Mouse (Mus musculus) lung, adult 2 months (tissue): Measurements from ENCODE around the gene Dtx2. TPM values are rescaled to one million over a fixed set of nuclear protein-coding genes. Genes with fewer than 3 reads are reported as not detected.

Experiments used
- DNase-seq: peaks from one replicate; pipeline ENCODE4 v3.0.0; 2022
- H3K4me1 ChIP-seq: fragments of 200-500 bp; 2 replicates; pipeline ENCODE4 v1.6.1; 2011; ENCODE audit warnings: low read length; ENCODE audit not compliant: control insufficient read depth, insufficient read depth
- H3K4me3 ChIP-seq: fragments of 200-500 bp; replicated peaks from 2 replicates; pipeline ENCODE3; 2011; ENCODE audit warnings: low read depth, mild to moderate bottlenecking, control low read depth, low read length; ENCODE audit errors: extremely low read depth
- CTCF ChIP-seq: fragments of 200-500 bp; IDR thresholded peaks from 2 replicates; pipeline ENCODE4 v1.5.1; 2011; ENCODE audit warnings: mild to moderate bottlenecking, low read length, control low read depth; ENCODE audit not compliant: insufficient read depth
- POLR2A ChIP-seq: fragments of 200-500 bp; IDR thresholded peaks from 2 replicates; pipeline ENCODE4 v1.6.1; 2011; ENCODE audit warnings: low read depth, mild to moderate bottlenecking, control low read depth, low read length, borderline replicate concordance; ENCODE audit errors: extremely low read depth
- WGBS: fragments of 180-500 bp; shearing (Covaris S2); methylation state at CpG from one replicate; pipeline ENCODE4 v1.1.7; 2018; 5-methylcytosine and 5-hydroxymethylcytosine counted together
- polyA plus RNA-seq: library from polyadenylated mRNA; depleted of rRNA; stranded (reverse); fragments of >200 nt; gene quantifications from 2 replicates; pipeline ENCODE4 v1.2.3, GENCODE M21; 2012; rRNA removed

Dtx2 gene
- polyA plus RNA-seq, 1 experiment, result 23.9 TPM

DNA sequence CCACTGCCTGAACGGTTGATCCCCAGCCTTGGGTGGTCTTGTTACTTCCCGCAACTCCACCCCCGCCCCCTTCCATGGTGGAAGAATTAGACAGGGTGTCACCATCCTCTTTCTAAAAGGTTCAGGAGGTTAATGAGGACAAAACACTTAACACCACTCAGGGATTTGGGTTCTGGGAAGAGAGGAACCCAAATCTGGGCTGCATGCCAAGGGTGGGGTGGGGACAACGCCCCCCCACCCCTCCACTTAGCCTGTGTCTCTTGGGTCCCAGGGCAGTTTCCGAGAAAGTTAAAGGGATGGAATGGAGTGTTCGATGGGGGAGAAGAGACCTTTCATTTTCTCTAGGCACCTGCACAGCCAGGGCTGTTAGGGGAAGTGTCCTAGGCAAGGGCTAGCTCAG lies 78.5 kb downstream of the Dtx2 start:
- WGBS, result 38% methylated on average over 6 of the region's 6 CpGs
- Histone ChIP-seq H3K4me3 (no peak overlapping the region), H3K4me1 (no peaks in the 10 kb centered on the region)
- no peak for TF ChIP-seq CTCF
- no peak for TF ChIP-seq POLR2A
- DNase-seq, result no peak

DNA sequence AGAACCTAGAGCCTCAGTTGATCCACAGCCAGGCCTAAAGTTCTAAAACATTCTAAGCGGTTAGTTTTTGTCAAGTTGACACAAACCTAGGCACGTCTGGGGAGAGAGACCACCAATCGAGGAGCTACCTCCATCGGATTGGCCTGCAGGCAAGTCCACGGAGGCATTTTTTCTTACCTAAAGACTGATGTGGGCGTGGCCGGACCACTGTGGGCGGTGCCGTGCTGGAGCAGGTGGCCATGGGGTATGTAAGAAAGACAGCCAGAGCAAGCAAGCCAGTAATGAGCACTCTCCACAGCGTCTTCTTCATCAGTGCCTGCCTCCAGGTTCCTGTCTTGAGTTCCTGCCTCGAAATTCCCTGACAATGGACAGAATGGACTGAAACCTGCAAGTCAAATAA lies 78.9 kb downstream of the Dtx2 start:
- no peak for TF ChIP-seq CTCF
- DNase-seq, result no peak
- Histone ChIP-seq H3K4me1 (no peaks in the 10 kb centered on the region), H3K4me3 (no peak overlapping the region)
- 69% methylated on average over 11 of the region's 11 CpGs for WGBS

DNA sequence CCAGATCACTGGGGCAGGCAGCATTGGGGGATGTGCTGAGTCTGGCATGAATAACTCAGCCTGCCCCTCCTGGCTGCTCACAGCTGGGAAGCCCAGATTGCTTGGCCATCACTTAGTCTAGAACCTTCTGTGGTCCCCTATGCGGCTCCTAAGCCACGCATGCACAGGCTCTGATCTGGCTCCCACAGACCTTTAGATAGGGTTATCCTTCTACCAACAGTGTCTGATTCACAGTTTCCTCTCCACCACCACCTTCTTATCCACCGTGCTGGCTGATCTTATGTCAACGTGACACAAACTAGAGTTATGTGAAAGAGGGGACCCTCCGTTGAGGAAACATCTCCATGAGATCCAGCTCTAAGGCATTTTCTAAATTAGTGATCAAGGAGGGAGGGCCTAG lies 80.5 kb downstream of the Dtx2 start:
- Histone ChIP-seq H3K4me3 (no peak overlapping the region), H3K4me1 (no peaks in the 10 kb centered on the region)
- DNase-seq, result no peak
- no peak for TF ChIP-seq POLR2A
- TF ChIP-seq CTCF, result no peak
- 84% methylated on average over 5 of the region's 5 CpGs for WGBS

DNA sequence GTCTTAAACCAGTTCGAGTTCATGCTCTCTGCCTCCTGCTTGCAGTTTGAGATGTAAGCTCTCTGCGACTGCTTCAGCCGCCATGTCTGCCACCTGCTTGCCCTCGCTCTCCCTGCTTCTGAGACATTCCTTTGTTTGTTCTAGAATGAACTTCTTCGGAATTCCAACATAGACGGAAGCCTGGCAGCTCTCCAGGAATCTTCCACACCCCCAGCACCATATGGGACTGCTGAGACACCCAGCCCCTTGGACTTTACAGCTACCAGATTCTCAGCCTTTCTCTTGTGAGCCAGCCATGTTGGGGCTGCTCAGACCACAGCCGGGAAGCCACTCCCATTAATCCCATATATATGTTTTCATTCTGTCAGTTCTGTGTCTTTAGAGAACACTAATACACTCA lies 81.7 kb downstream of the Dtx2 start:
- WGBS, result 27% methylated on average over 7 of the region's 7 CpGs
- no peak overlapping the region for H3K4me3 ChIP-seq
- no peaks in the 10 kb centered on the region for H3K4me1 ChIP-seq
- no peak for DNase-seq
- TF ChIP-seq CTCF (no peak), POLR2A (no peak)

- Histone ChIP-seq H3K4me3 (no peak overlapping the region), H3K4me1 (no peaks in the 10 kb centered on the region)
- WGBS, result 37% methylated on average over 9 of the region's 9 CpGs
- TF ChIP-seq CTCF (no peak), POLR2A (no peak)
- no peak for DNase-seq
Observed at GRCm38 (mm10) chr5:136077001-136077550, 82.5 kb downstream of the Dtx2 start.

DNA sequence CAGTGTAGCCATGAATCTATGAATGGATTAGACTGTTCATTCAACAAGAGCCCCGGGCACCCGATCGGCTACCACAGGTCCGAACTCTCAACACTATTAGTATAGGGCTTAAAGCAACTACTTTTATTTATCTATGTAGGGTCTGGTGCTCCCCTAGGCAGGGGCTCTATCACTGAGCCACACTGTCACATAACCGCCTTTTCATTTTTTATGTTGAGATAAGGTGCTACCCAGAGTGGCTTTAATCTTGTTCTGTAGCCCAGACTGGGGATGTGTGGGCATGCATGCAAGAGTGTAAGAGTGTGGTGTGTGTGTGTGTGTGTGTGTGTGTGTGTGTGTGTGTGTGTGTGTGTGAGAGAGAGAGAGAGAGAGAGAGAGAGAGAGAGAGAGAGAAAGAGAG lies 83.5 kb downstream of the Dtx2 start:
- TF ChIP-seq CTCF, result no peak
- TF ChIP-seq POLR2A, result no peak
- no peak overlapping the region for H3K4me3 ChIP-seq
- H3K4me1 ChIP-seq, result no peaks in the 10 kb centered on the region
- no peak for DNase-seq
- 96% methylated on average over 5 of the region's 5 CpGs for WGBS

DNA sequence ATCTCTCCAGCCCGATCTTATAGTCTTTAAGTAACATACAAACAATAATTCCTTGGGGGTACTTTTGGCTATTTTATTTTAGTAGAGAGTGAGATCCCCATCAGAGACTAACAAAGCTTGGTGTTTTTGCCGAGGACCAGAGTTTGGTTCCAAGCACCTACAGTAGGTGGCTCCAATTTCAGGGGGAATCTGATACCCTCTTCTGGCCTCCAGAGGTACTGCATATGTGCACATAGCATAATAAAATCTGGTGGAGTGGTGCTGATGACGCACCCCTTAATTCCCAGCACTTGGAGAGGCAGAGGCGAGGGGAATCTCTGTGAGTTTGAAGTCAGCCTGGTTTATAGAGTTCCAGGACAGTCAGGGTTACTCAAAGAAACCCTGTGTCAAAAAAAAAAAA lies 87.7 kb downstream of the Dtx2 start:
- no peak overlapping the region for H3K4me3 ChIP-seq
- TF ChIP-seq CTCF (no peak), POLR2A (no peak)
- H3K4me1 ChIP-seq, result peaks cover 2% of the 10 kb centered on the region; the same call in 1 of the 2 replicates
- WGBS, result 76% methylated on average over 4 of the region's 4 CpGs
- DNase-seq, result no peak

Other genes with a start within 250 kb of the Dtx2 start
- 1.1 and 1.4 TPM in 2 replicates for gene Styxl1, start 216.4 kb upstream of the Dtx2 start, polyA plus RNA-seq
- 257 and 344 TPM in 2 replicates for gene Mdh2, start 216.3 kb upstream of the Dtx2 start, polyA plus RNA-seq
- gene Srrm3, start 187.9 kb upstream of the Dtx2 start, polyA plus RNA-seq, result 0.06 and 0.14 TPM in 2 replicates
- 541 and 589 TPM in 2 replicates for gene Hspb1, start 106.9 kb upstream of the Dtx2 start, polyA plus RNA-seq
- 66.2 and 80.3 TPM in 2 replicates for gene Ywhag, start 60.2 kb upstream of the Dtx2 start, polyA plus RNA-seq
- 3.6 and 3.9 TPM in 2 replicates for gene Ssc4d, start 20.3 kb upstream of the Dtx2 start, polyA plus RNA-seq
- gene Zp3, start 14.7 kb upstream of the Dtx2 start, polyA plus RNA-seq, result 0.08 TPM in 1 of 2 replicates, not detected in the other
- 62.7 and 76.3 TPM in 2 replicates for gene Upk3b, start 43.7 kb downstream of the Dtx2 start, polyA plus RNA-seq
- gene Upk3bl, start 59.7 kb downstream of the Dtx2 start, polyA plus RNA-seq, result 4.2 TPM in 1 of 2 replicates, not detected in the other
- 11.8 and 16.1 TPM in 2 replicates for gene Rasa4, start 89.1 kb downstream of the Dtx2 start, polyA plus RNA-seq
- gene Polr2j, start 121.8 kb downstream of the Dtx2 start, polyA plus RNA-seq, result 35.0 and 37.1 TPM in 2 replicates
- 32.3 and 35.4 TPM in 2 replicates for gene Lrwd1, start 141.3 kb downstream of the Dtx2 start, polyA plus RNA-seq
- 15.1 TPM in 2 replicates for gene Alkbh4, start 141.3 kb downstream of the Dtx2 start, polyA plus RNA-seq
- gene Orai2, start 175.9 kb downstream of the Dtx2 start, polyA plus RNA-seq, result 39.2 and 51.0 TPM in 2 replicates
- 8.9 and 11.0 TPM in 2 replicates for gene Prkrip1, start 204.2 kb downstream of the Dtx2 start, polyA plus RNA-seq